Mouse (Mus musculus): Measurements from ENCODE around the gene Klhdc2.

DNA sequence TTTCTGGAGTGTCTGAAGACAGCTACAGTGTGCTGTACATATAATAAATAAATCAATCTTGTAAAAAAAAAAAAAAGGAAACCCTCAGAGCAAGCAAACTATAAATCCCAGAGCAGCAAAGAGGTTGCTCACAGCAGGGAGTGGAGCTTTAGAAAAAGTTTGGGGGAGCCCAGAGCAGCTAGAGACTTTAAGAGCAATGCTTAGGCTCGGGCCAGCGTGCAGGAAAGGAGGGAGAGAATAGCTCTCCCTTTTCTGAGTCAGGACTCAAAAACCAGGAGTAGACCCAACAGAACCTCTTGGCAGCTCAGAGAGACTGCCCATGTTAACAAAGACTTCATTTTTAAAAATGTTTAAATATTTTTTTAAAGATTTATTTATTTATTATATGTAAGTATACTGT, 27.5 kb upstream of the Klhdc2 start:
- no peak for TF ChIP-seq POLR2A (IDR thresholded peaks at IDR 0.05; ENCODE audit: borderline replicate concordance, control insufficient read depth, low read depth, low read length)
- TF ChIP-seq CTCF (IDR thresholded peaks at IDR 0.05; ENCODE audit: control insufficient read depth, insufficient read depth, low read length): no peak
